Mouse (Mus musculus): ENCODE measurements around the gene C2cd4c. TPM values are rescaled to one million over a fixed set of nuclear protein-coding genes. Genes with fewer than 3 reads are reported as not detected.
A peak's percentile ranks its signal among the peaks of the same experiment; 100 is the strongest.

Gene C2cd4c
- polyA plus RNA-seq, 1 experiment from 2014 or later = 0.27 TPM

- WGBS = 87% methylated on average over 17 of the region's 17 CpGs
- H3K9me3 ChIP-seq = no peaks in the 10 kb centered on the region
- no peak overlapping the region for H3K9ac ChIP-seq (replicated peaks)
- no peaks in the 10 kb centered on the region for H3K36me3 ChIP-seq
- no peak overlapping the region for H3K27ac ChIP-seq (replicated peaks)
- H3K27me3 ChIP-seq = peaks cover 2% of the 10 kb centered on the region; the same call in 1 of the 2 replicates
- H3K4me1 ChIP-seq = peaks cover 35% of the 10 kb centered on the region
- no peak for ATAC-seq (replicated peaks)
- H3K4me2 ChIP-seq (replicated peaks) = no peak overlapping the region
- no peak overlapping the region for H3K4me3 ChIP-seq
Observed at GRCm38 (mm10) chr10:79633006-79633777, 19.4 kb upstream of the C2cd4c start.

GRCm38 (mm10) chr10:79631432-79631831 is 17.6 kb upstream of the C2cd4c start:
- Histone ChIP-seq H3K4me3 (no peak overlapping the region), H3K36me3 (no peaks in the 10 kb centered on the region), H3K27me3 (no peaks in the 10 kb centered on the region), H3K27ac (replicated peaks) (peak overlapping the region; percentile 50; the same call in 1 of the 2 replicates), H3K9ac (replicated peaks) (no peak overlapping the region), H3K4me1 (peaks cover 30% of the 10 kb centered on the region), H3K4me2 (replicated peaks) (no peak overlapping the region), H3K9me3 (no peaks in the 10 kb centered on the region)
- peak; percentile 39 for ATAC-seq (replicated peaks)
- WGBS = 37% methylated on average over 4 of the region's 4 CpGs

- Histone ChIP-seq H3K4me2 (replicated peaks) (no peak overlapping the region), H3K36me3 (no peaks in the 10 kb centered on the region), H3K9me3 (no peaks in the 10 kb centered on the region), H3K4me1 (peaks cover 29% of the 10 kb centered on the region), H3K27me3 (no peaks in the 10 kb centered on the region), H3K27ac (replicated peaks) (no peak overlapping the region), H3K4me3 (no peak overlapping the region), H3K9ac (replicated peaks) (no peak overlapping the region)
- WGBS = 62% methylated on average over 5 of the region's 5 CpGs
- 0 out of 2 replicates have a peak, but pooled peaks have one; percentile 12 for ATAC-seq (replicated peaks)
Observed at GRCm38 (mm10) chr10:79628377-79628776, 14.6 kb upstream of the C2cd4c start.

GRCm38 (mm10) chr10:79626156-79626555 is 12.3 kb upstream of the C2cd4c start:
- H3K4me1 ChIP-seq = peaks cover 17% of the 10 kb centered on the region
- H3K27ac ChIP-seq (replicated peaks) = no peak overlapping the region

GRCm38 (mm10) chr10:79625398-79625797 is 11.6 kb upstream of the C2cd4c start:
- Histone ChIP-seq H3K36me3 (no peaks in the 10 kb centered on the region), H3K27me3 (no peaks in the 10 kb centered on the region), H3K4me3 (no peak overlapping the region), H3K27ac (replicated peaks) (no peak overlapping the region), H3K4me1 (peaks cover 15% of the 10 kb centered on the region), H3K9ac (replicated peaks) (no peak overlapping the region), H3K4me2 (replicated peaks) (no peak overlapping the region), H3K9me3 (no peaks in the 10 kb centered on the region)
- no peak for ATAC-seq (replicated peaks)
- WGBS = 82% methylated on average over 9 of the region's 9 CpGs

More at GRCm38 (mm10) chr10:79626156-79626555, 12.3 kb upstream of the C2cd4c start:
- WGBS = 89% methylated on average over 10 of the region's 10 CpGs
- Histone ChIP-seq H3K9ac (replicated peaks) (no peak overlapping the region), H3K4me2 (replicated peaks) (no peak overlapping the region), H3K9me3 (no peaks in the 10 kb centered on the region), H3K36me3 (no peaks in the 10 kb centered on the region), H3K27me3 (no peaks in the 10 kb centered on the region), H3K4me3 (no peak overlapping the region)
- no peak for ATAC-seq (replicated peaks)

- Histone ChIP-seq H3K4me1 (peaks cover 13% of the 10 kb centered on the region), H3K36me3 (no peaks in the 10 kb centered on the region), H3K4me3 (no peak overlapping the region), H3K27me3 (no peaks in the 10 kb centered on the region), H3K4me2 (replicated peaks) (no peak overlapping the region), H3K9ac (replicated peaks) (no peak overlapping the region), H3K27ac (replicated peaks) (no peak overlapping the region), H3K9me3 (no peaks in the 10 kb centered on the region)
- no peak for ATAC-seq (replicated peaks)
- WGBS = 64% methylated on average over 12 of the region's 12 CpGs
Observed at GRCm38 (mm10) chr10:79623950-79624349, 10.1 kb upstream of the C2cd4c start.

- ATAC-seq (replicated peaks) = no peak
- Histone ChIP-seq H3K4me3 (no peak overlapping the region), H3K27me3 (peaks cover 20% of the 10 kb centered on the region), H3K4me1 (peaks cover 32% of the 10 kb centered on the region), H3K27ac (replicated peaks) (0 out of 2 replicates have a peak overlapping the region, but pooled peaks have one; percentile 48), H3K4me2 (replicated peaks) (no peak overlapping the region), H3K9ac (replicated peaks) (no peak overlapping the region), H3K36me3 (no peaks in the 10 kb centered on the region), H3K9me3 (no peaks in the 10 kb centered on the region)
- 84% methylated on average over 5 of the region's 5 CpGs for WGBS
Observed at GRCm38 (mm10) chr10:79616376-79616775, 2.6 kb upstream of the C2cd4c start.

- H3K36me3 ChIP-seq = no peaks in the 10 kb centered on the region
- 7% methylated on average over 8 of the region's 8 CpGs for WGBS
- H3K4me1 ChIP-seq = peaks cover 34% of the 10 kb centered on the region
Observed at GRCm38 (mm10) chr10:79615860-79616259, 2.0 kb upstream of the C2cd4c start.

GRCm38 (mm10) chr10:79614305-79614643 is 449 bp upstream of the C2cd4c start:
- Histone ChIP-seq H3K9me3 (no peaks in the 10 kb centered on the region), H3K27me3 (peaks cover 20% of the 10 kb centered on the region), H3K9ac (replicated peaks) (no peak overlapping the region), H3K36me3 (no peaks in the 10 kb centered on the region), H3K27ac (replicated peaks) (no peak overlapping the region), H3K4me3 (peak overlapping the region; percentile 55), H3K4me1 (peaks cover 34% of the 10 kb centered on the region), H3K4me2 (replicated peaks) (peak overlapping the region; percentile 89)
- WGBS = 97% methylated on average over 1 of the region's 1 CpGs
- ATAC-seq (replicated peaks) = no peak

More at GRCm38 (mm10) chr10:79615860-79616259, 2.0 kb upstream of the C2cd4c start:
- no peak overlapping the region for H3K4me2 ChIP-seq (replicated peaks)
- H3K9me3 ChIP-seq = no peaks in the 10 kb centered on the region
- peaks cover 20% of the 10 kb centered on the region for H3K27me3 ChIP-seq
- ATAC-seq (replicated peaks) = no peak
- H3K27ac ChIP-seq (replicated peaks) = 0 out of 2 replicates have a peak overlapping the region, but pooled peaks have one; percentile 48
- no peak overlapping the region for H3K4me3 ChIP-seq
- no peak overlapping the region for H3K9ac ChIP-seq (replicated peaks)

GRCm38 (mm10) chr10:79612192-79613135 is 1.4 kb downstream of the C2cd4c start:
- no peak overlapping the region for H3K27ac ChIP-seq (replicated peaks)
- no peaks in the 10 kb centered on the region for H3K36me3 ChIP-seq
- no peak overlapping the region; the same call in 1 of the 2 replicates for H3K9ac ChIP-seq (replicated peaks)
- H3K27me3 ChIP-seq = peaks cover 20% of the 10 kb centered on the region
- peak overlapping the region; percentile 22 for H3K4me2 ChIP-seq (replicated peaks)
- H3K4me1 ChIP-seq = peaks cover 34% of the 10 kb centered on the region
- no peaks in the 10 kb centered on the region for H3K9me3 ChIP-seq
- peak overlapping the region; percentile 55 for H3K4me3 ChIP-seq
- ATAC-seq (replicated peaks) = 0 out of 2 replicates have a peak, but pooled peaks have one; percentile 8
- WGBS = 9% methylated on average over 51 of the region's 51 CpGs

- Histone ChIP-seq H3K9me3 (no peaks in the 10 kb centered on the region), H3K4me2 (replicated peaks) (no peak overlapping the region), H3K27ac (replicated peaks) (no peak overlapping the region), H3K9ac (replicated peaks) (no peak overlapping the region), H3K27me3 (peaks cover 20% of the 10 kb centered on the region), H3K36me3 (no peaks in the 10 kb centered on the region), H3K4me1 (peaks cover 34% of the 10 kb centered on the region), H3K4me3 (no peak overlapping the region)
- no peak for ATAC-seq (replicated peaks)
- WGBS = 27% methylated on average over 5 of the region's 5 CpGs
Observed at GRCm38 (mm10) chr10:79611296-79611695, 2.5 kb downstream of the C2cd4c start.

GRCm38 (mm10) chr10:79609276-79609675 is 4.5 kb downstream of the C2cd4c start:
- Histone ChIP-seq H3K4me2 (replicated peaks) (no peak overlapping the region), H3K9me3 (no peaks in the 10 kb centered on the region), H3K27me3 (peaks cover 20% of the 10 kb centered on the region), H3K27ac (replicated peaks) (no peak overlapping the region), H3K36me3 (no peaks in the 10 kb centered on the region), H3K9ac (replicated peaks) (no peak overlapping the region), H3K4me1 (peaks cover 28% of the 10 kb centered on the region), H3K4me3 (no peak overlapping the region)
- ATAC-seq (replicated peaks) = no peak
- WGBS = 71% methylated on average over 3 of the region's 3 CpGs

Measured in forebrain, embryonic 15.5 days (tissue).